Comparison of ENCODE assay signal across 8 mouse cellular contexts in genomic region chr12:72086166-72086825, GRCm38 (mm10). TPM values are rescaled to one million over a fixed set of nuclear protein-coding genes. Genes with fewer than 3 reads are reported as not detected.
DNase-seq lines count a peak whose midpoint lies in the region; ATAC-seq and TF ChIP-seq lines count a peak whose summit lies in the region.

No protein-coding gene starts in this region.

- H3K4me1 ChIP-seq in heart, embryonic 14.5 days (ENCODE audit: control insufficient read depth in 2 of 2, insufficient read depth in 2 of 2, low read length in 2 of 2): peaks cover 5 to 31% of the 10 kb centered on the region in 2 experiments; a peak in 3 of 4 replicates
- H3K4me1 ChIP-seq in forebrain, embryonic 11.5 days (replicated peaks; ENCODE audit: control insufficient read depth, insufficient read depth, low read length): peaks cover 6% of the 10 kb centered on the region; the same call in 1 of the 2 replicates
- peaks cover 32% of the 10 kb centered on the region for H3K4me1 ChIP-seq in limb, embryonic 13.5 days
- H3K4me1 ChIP-seq in stomach, postnatal 0 days (replicated peaks; ENCODE audit: control insufficient read depth, insufficient read depth): peaks cover 3% of the 10 kb centered on the region

- peaks cover 16% of the 10 kb centered on the region for H3K36me3 ChIP-seq in heart, embryonic 14.5 days (ENCODE audit: control insufficient read depth, insufficient read depth, low read length)
- H3K36me3 ChIP-seq in forebrain, embryonic 11.5 days (ENCODE audit: control insufficient read depth, insufficient read depth, low read length): no peaks in the 10 kb centered on the region
- H3K36me3 ChIP-seq in limb, embryonic 13.5 days: peaks cover 9% of the 10 kb centered on the region
- no peaks in the 10 kb centered on the region; the same call in 1 of the 2 replicates for H3K36me3 ChIP-seq in stomach, postnatal 0 days (ENCODE audit: control insufficient read depth, insufficient read depth, low read length)

- no peaks in the 10 kb centered on the region for H3K9me3 ChIP-seq in heart, embryonic 14.5 days (ENCODE audit: control insufficient read depth, low read length)
- no peaks in the 10 kb centered on the region for H3K9me3 ChIP-seq in forebrain, embryonic 11.5 days (ENCODE audit: control insufficient read depth, low read length)
- H3K9me3 ChIP-seq in limb, embryonic 13.5 days: no peaks in the 10 kb centered on the region
- no peaks in the 10 kb centered on the region for H3K9me3 ChIP-seq in stomach, postnatal 0 days (ENCODE audit: control insufficient read depth, low read length)

- peak overlapping the region; percentile 83 for H3K4me2 ChIP-seq in heart, embryonic 14.5 days (ENCODE audit: low read length)
- H3K4me2 ChIP-seq in forebrain, embryonic 11.5 days (ENCODE audit: low read depth, low read length, severe bottlenecking): peak overlapping the region; percentile 59
- peak overlapping the region; percentile 74 for H3K4me2 ChIP-seq in limb, embryonic 13.5 days (replicated peaks)
- peak overlapping the region; percentile 64 for H3K4me2 ChIP-seq in stomach, postnatal 0 days (replicated peaks; ENCODE audit: low read depth)

- TF ChIP-seq EP300 in stomach, postnatal 0 days (optimal IDR thresholded peaks at IDR 0.05): no peak

- H3K9ac ChIP-seq in heart, embryonic 14.5 days (ENCODE audit: low read length): peak overlapping the region; percentile 81
- peak overlapping the region; percentile 88 for H3K9ac ChIP-seq in forebrain, embryonic 11.5 days (ENCODE audit: low read length)
- H3K9ac ChIP-seq in limb, embryonic 13.5 days: peak overlapping the region; percentile 84
- H3K9ac ChIP-seq in stomach, postnatal 0 days (ENCODE audit: low read length): peak overlapping the region; percentile 72

- no peak for DNase-seq in heart, postnatal 36 days
- DNase-seq in MEL-GATA-1-ER (ENCODE audit: extremely low read depth, low read depth): peak; percentile 34
- peak; percentile 58 for DNase-seq in forebrain, embryonic 11.5 days (ENCODE audit: low spot score)
- DNase-seq in stomach, postnatal 0 days (ENCODE audit: low spot score): no peak
- no peak for DNase-seq in urinary bladder, postnatal 25 days (ENCODE audit: low spot score)
- DNase-seq in layer of hippocampus, postnatal 36 days: no peak

- ATAC-seq in heart, embryonic 14.5 days (ENCODE audit: insufficient number of reproducible peaks, insufficient read depth, low FRiP score, low read depth): no peak
- no peak; the same call in 1 of the 2 replicates for ATAC-seq in forebrain, embryonic 11.5 days (replicated peaks; ENCODE audit: low FRiP score)
- ATAC-seq in limb, embryonic 13.5 days (ENCODE audit: low FRiP score, low read depth): no peak
- ATAC-seq in stomach, postnatal 0 days (ENCODE audit: low FRiP score, low TSS enrichment): peak; percentile 28

- intact Hi-C loops in heart, postnatal 36 days (cut with DNase I): loop anchor here (10.0 kb wide), 1 partner anchor 449 kb away; the partner anchor contains the start of gene Pcnx4

- TF ChIP-seq CTCF in stomach, postnatal 0 days (IDR thresholded peaks at IDR 0.05; ENCODE audit: low read depth): no peak

- peak overlapping the region; percentile 62 to 67 for H3K4me3 ChIP-seq in heart, embryonic 14.5 days (ENCODE audit: control insufficient read depth in 1 of 2, insufficient read depth in 1 of 2, low read depth in 1 of 2, low read length in 2 of 2)
- H3K4me3 ChIP-seq in forebrain, embryonic 11.5 days (ENCODE audit: low read depth, low read length): peak overlapping the region; percentile 65
- H3K4me3 ChIP-seq in limb, embryonic 13.5 days: peak overlapping the region; percentile 74
- peak overlapping the region; percentile 62 for H3K4me3 ChIP-seq in stomach, postnatal 0 days (ENCODE audit: low read depth, low read length)

- peak overlapping the region; percentile 87 to 88 for H3K27ac ChIP-seq in heart, embryonic 14.5 days (replicated peaks in 1 of 2; ENCODE audit: control insufficient read depth in 1 of 2, insufficient read depth in 1 of 2, low read depth in 2 of 2, low read length in 2 of 2)
- peak overlapping the region; percentile 94 for H3K27ac ChIP-seq in forebrain, embryonic 11.5 days (ENCODE audit: low read depth, low read length)
- peak overlapping the region; percentile 94 for H3K27ac ChIP-seq in limb, embryonic 13.5 days
- peak overlapping the region; percentile 92 for H3K27ac ChIP-seq in stomach, postnatal 0 days (replicated peaks)

- 2% methylated on average over 18 of the region's 18 CpGs for WGBS in heart, embryonic 14.5 days
- WGBS in forebrain, embryonic 11.5 days: under 1% methylated on average over 18 of the region's 18 CpGs
- 2% methylated on average over 18 of the region's 18 CpGs for WGBS in limb, embryonic 13.5 days
- under 1% methylated on average over 18 of the region's 18 CpGs for WGBS in stomach, postnatal 0 days

- no peaks in the 10 kb centered on the region for H3K27me3 ChIP-seq in heart, embryonic 14.5 days (ENCODE audit: control insufficient read depth, insufficient read depth, low read length)
- no peaks in the 10 kb centered on the region for H3K27me3 ChIP-seq in forebrain, embryonic 11.5 days (ENCODE audit: control insufficient read depth, insufficient read depth, low read length)
- H3K27me3 ChIP-seq in limb, embryonic 13.5 days: no peaks in the 10 kb centered on the region
- no peaks in the 10 kb centered on the region for H3K27me3 ChIP-seq in stomach, postnatal 0 days (ENCODE audit: control insufficient read depth, insufficient read depth, low read length)

RNA-seq across cellular contexts. Expression of gene Jkamp, which starts 0.9 kb away (rescaled TPM):
- 65.2 and 70.5 TPM in 2 replicates for polyA plus RNA-seq in heart, embryonic 14.5 days (2014; fragmentation: Nextera tagmentation; extraction: Ambion mirVana)
- total RNA-seq in heart, postnatal 36 days (2021): 10 to 100 TPM; 21.0 to 21.6 TPM
- 59.9 and 67.3 TPM in 2 replicates for polyA plus RNA-seq in forebrain, embryonic 11.5 days (2014; fragmentation: Nextera tagmentation; extraction: Ambion mirVana)
- polyA plus RNA-seq in limb, embryonic 13.5 days (2015; fragmentation: Nextera tagmentation; extraction: Ambion mirVana): 78.2 and 83.9 TPM in 2 replicates
- 40.6 and 43.1 TPM in 2 replicates for polyA plus RNA-seq in stomach, postnatal 0 days (2015; fragmentation: Nextera tagmentation; extraction: Ambion mirVana)
- total RNA-seq in layer of hippocampus, postnatal 36 days (2021): 10 to 100 TPM; 52.5 to 52.9 TPM

RNA-seq across cellular contexts. Expression of gene L3hypdh, which starts 1.1 kb away (rescaled TPM):
- polyA plus RNA-seq in heart, embryonic 14.5 days (2014; fragmentation: Nextera tagmentation; extraction: Ambion mirVana): 20.1 and 26.3 TPM in 2 replicates
- 1 to 10 TPM; 6.8 to 6.9 TPM for total RNA-seq in heart, postnatal 36 days (2021)
- polyA plus RNA-seq in forebrain, embryonic 11.5 days (2014; fragmentation: Nextera tagmentation; extraction: Ambion mirVana): 7.4 and 8.3 TPM in 2 replicates
- 17.9 and 18.0 TPM in 2 replicates for polyA plus RNA-seq in limb, embryonic 13.5 days (2015; fragmentation: Nextera tagmentation; extraction: Ambion mirVana)
- 8.0 and 8.7 TPM in 2 replicates for polyA plus RNA-seq in stomach, postnatal 0 days (2015; fragmentation: Nextera tagmentation; extraction: Ambion mirVana)
- total RNA-seq in layer of hippocampus, postnatal 36 days (2021): 1 to 10 TPM; 2.8 to 2.9 TPM

RNA-seq across cellular contexts. Expression of gene Gpr135, which starts 15.4 kb away (rescaled TPM):
- 0.69 and 0.82 TPM in 2 replicates for polyA plus RNA-seq in heart, embryonic 14.5 days (2014; fragmentation: Nextera tagmentation; extraction: Ambion mirVana)
- total RNA-seq in heart, postnatal 36 days (2021): under 1 TPM; 0.41 to 0.42 TPM
- polyA plus RNA-seq in forebrain, embryonic 11.5 days (2014; fragmentation: Nextera tagmentation; extraction: Ambion mirVana): 0.68 and 0.76 TPM in 2 replicates
- polyA plus RNA-seq in limb, embryonic 13.5 days (2015; fragmentation: Nextera tagmentation; extraction: Ambion mirVana): 0.38 and 0.83 TPM in 2 replicates
- polyA plus RNA-seq in stomach, postnatal 0 days (2015; fragmentation: Nextera tagmentation; extraction: Ambion mirVana): 0.54 and 0.62 TPM in 2 replicates
- 10 to 100 TPM; 10.9 to 12.1 TPM for total RNA-seq in layer of hippocampus, postnatal 36 days (2021)

Comparison
In these comparisons a context has a peak if more than half of its experiments do, and no peak if none do; other contexts are left out.
1. DNase-seq: peak in MEL-GATA-1-ER (single experiment) and forebrain, embryonic 11.5 days (single experiment); none in heart, postnatal 36 days (0 of 2), stomach, postnatal 0 days (single experiment), urinary bladder, postnatal 25 days (single experiment) and layer of hippocampus, postnatal 36 days (0 of 2).
2. Peak in every context shown above with its lines, with median percentiles within 50 percentile points of each other: H3K27ac ChIP-seq, H3K4me2 ChIP-seq, H3K4me3 ChIP-seq and H3K9ac ChIP-seq.